ENCODE assay signal across 13 mouse cellular contexts in genomic region chr4:127354506-127355485, GRCm38 (mm10). TPM values are rescaled to one million over a fixed set of nuclear protein-coding genes. Genes with fewer than 3 reads are reported as not detected.
DNase-seq lines count a peak whose midpoint lies in the region; ATAC-seq and TF ChIP-seq lines count a peak whose summit lies in the region.
"Had no signal": no experiment of that assay in that cellular context is flagged by ENCODE, and none has a peak within 500 bp of the region (broad histone marks: within the 10 kb centered on the region; RNA-seq: fewer than 3 reads in every experiment).

No protein-coding gene starts in this region.

- H3K4me2 ChIP-seq in heart, postnatal 0 days (ENCODE audit: low read depth, low read length) = no peak overlapping the region
- no peak overlapping the region for H3K4me2 ChIP-seq in stomach, postnatal 0 days (replicated peaks; ENCODE audit: low read depth)
- no peak overlapping the region for H3K4me2 ChIP-seq in midbrain, embryonic 13.5 days (replicated peaks)
- H3K4me2 ChIP-seq: embryonic facial prominence, embryonic 15.5 days; limb, embryonic 15.5 days had no signal

- no peak overlapping the region for H3K27ac ChIP-seq in heart, postnatal 0 days (ENCODE audit: low read depth)
- H3K27ac ChIP-seq in stomach, postnatal 0 days (replicated peaks) = no peak overlapping the region
- no peak overlapping the region for H3K27ac ChIP-seq in midbrain, embryonic 13.5 days
- H3K27ac ChIP-seq: embryonic facial prominence, embryonic 15.5 days; limb, embryonic 15.5 days had no signal

- H3K9ac ChIP-seq in heart, postnatal 0 days (replicated peaks; ENCODE audit: low read depth, low read length) = no peak overlapping the region
- no peak overlapping the region for H3K9ac ChIP-seq in stomach, postnatal 0 days (ENCODE audit: low read length)
- H3K9ac ChIP-seq in midbrain, embryonic 13.5 days (replicated peaks) = no peak overlapping the region
- H3K9ac ChIP-seq: embryonic facial prominence, embryonic 15.5 days; limb, embryonic 15.5 days had no signal

- H3K9me3 ChIP-seq in heart, postnatal 0 days (replicated peaks; ENCODE audit: control insufficient read depth, low read length) = no peaks in the 10 kb centered on the region
- no peaks in the 10 kb centered on the region for H3K9me3 ChIP-seq in stomach, postnatal 0 days (ENCODE audit: control insufficient read depth, low read length)
- no peaks in the 10 kb centered on the region for H3K9me3 ChIP-seq in midbrain, embryonic 13.5 days
- H3K9me3 ChIP-seq: embryonic facial prominence, embryonic 15.5 days; limb, embryonic 15.5 days had no signal

- WGBS in heart, postnatal 0 days = 50% methylated on average over 15 of the region's 15 CpGs
- WGBS in stomach, postnatal 0 days = 34% methylated on average over 15 of the region's 15 CpGs
- 83% methylated on average over 15 of the region's 15 CpGs for WGBS in midbrain, embryonic 13.5 days

- TF ChIP-seq EP300 in heart, postnatal 0 days (IDR thresholded peaks at IDR 0.05; ENCODE audit: low read depth) = no peak
- TF ChIP-seq EP300 in stomach, postnatal 0 days (optimal IDR thresholded peaks at IDR 0.05) = no peak

- H3K27me3 ChIP-seq in heart, postnatal 0 days (ENCODE audit: control insufficient read depth, insufficient read depth, low read length) = peaks cover 4% of the 10 kb centered on the region
- H3K27me3 ChIP-seq in stomach, postnatal 0 days (ENCODE audit: control insufficient read depth, insufficient read depth, low read length) = no peaks in the 10 kb centered on the region
- H3K27me3 ChIP-seq in midbrain, embryonic 13.5 days = 0 out of 2 replicates have a peak, but pooled peaks cover 4% of the 10 kb centered on the region
- H3K27me3 ChIP-seq: embryonic facial prominence, embryonic 15.5 days had no signal

- no peak overlapping the region for H3K4me3 ChIP-seq in heart, postnatal 0 days (ENCODE audit: low read depth, low read length)
- no peak overlapping the region for H3K4me3 ChIP-seq in stomach, postnatal 0 days (ENCODE audit: low read depth, low read length)
- no peak overlapping the region for H3K4me3 ChIP-seq in midbrain, embryonic 13.5 days (replicated peaks)
- H3K4me3 ChIP-seq: embryonic facial prominence, embryonic 15.5 days; limb, embryonic 15.5 days had no signal

- ATAC-seq in heart, postnatal 0 days (ENCODE audit: insufficient read depth, low read depth) = peak; percentile 35; the same call in 1 of the 2 replicates
- peak; percentile 49 for ATAC-seq in stomach, postnatal 0 days (ENCODE audit: low FRiP score, low TSS enrichment)
- no peak for ATAC-seq in midbrain, embryonic 13.5 days

- DNase-seq in heart, adult 18-20 months = peak; percentile 9 to 24
- DNase-seq in heart, adult 11 months = no peak
- peak; percentile 40 for DNase-seq in retina, postnatal 1 day
- no peak for DNase-seq in retina, embryonic 14.5 days (ENCODE audit: low spot score)
- DNase-seq in heart, postnatal 0 days (ENCODE audit: low spot score) = peak; percentile 7
- DNase-seq in stomach, postnatal 0 days (ENCODE audit: low spot score) = no peak
- DNase-seq in cerebellum, adult 11-12 months = no peak
- DNase-seq: cerebellum, adult 9-10 months; gastrocnemius, postnatal 14 days had no signal

- no peaks in the 10 kb centered on the region for H3K36me3 ChIP-seq in heart, postnatal 0 days (replicated peaks; ENCODE audit: control insufficient read depth, insufficient read depth, low read length)
- H3K36me3 ChIP-seq in stomach, postnatal 0 days (ENCODE audit: control insufficient read depth, insufficient read depth, low read length) = no peaks in the 10 kb centered on the region
- H3K36me3 ChIP-seq in midbrain, embryonic 13.5 days = no peaks in the 10 kb centered on the region
- H3K36me3 ChIP-seq: embryonic facial prominence, embryonic 15.5 days; limb, embryonic 15.5 days had no signal

- no peak for TF ChIP-seq CTCF in heart, postnatal 0 days (IDR thresholded peaks at IDR 0.05; ENCODE audit: low read depth)
- no peak for TF ChIP-seq CTCF in stomach, postnatal 0 days (IDR thresholded peaks at IDR 0.05; ENCODE audit: low read depth)

- H3K4me1 ChIP-seq in heart, postnatal 0 days (ENCODE audit: control insufficient read depth, insufficient read depth) = no peaks in the 10 kb centered on the region
- H3K4me1 ChIP-seq in stomach, postnatal 0 days (replicated peaks; ENCODE audit: control insufficient read depth, insufficient read depth) = no peaks in the 10 kb centered on the region
- peaks cover 20% of the 10 kb centered on the region for H3K4me1 ChIP-seq in midbrain, embryonic 13.5 days (replicated peaks)

RNA-seq across cellular contexts. Expression of gene Gjb4, which starts 0.9 kb away (rescaled TPM):
- not detected for total RNA-seq in heart, adult 18-20 months (2021)
- not detected in 2 replicates for total RNA-seq in heart, postnatal 0 days (2014; rRNA removed; ENCODE audit: low replicate concordance)
- not detected in 2 replicates for polyA plus RNA-seq in heart, postnatal 0 days (2015; fragmentation: Nextera tagmentation; extraction: Ambion mirVana)
- 1.7 and 2.0 TPM in 2 replicates for polyA plus RNA-seq in stomach, postnatal 0 days (2015; fragmentation: Nextera tagmentation; extraction: Ambion mirVana)
- polyA plus RNA-seq in midbrain, embryonic 13.5 days (2015; fragmentation: Nextera tagmentation; extraction: Ambion mirVana) = 0.11 TPM in 1 of 2 replicates, not detected in the other
- total RNA-seq: gastrocnemius, postnatal 14 days had no signal
- polyA plus RNA-seq: neural tube, embryonic 14.5 days had no signal

RNA-seq across cellular contexts. Expression of gene Gjb5, which starts 3.2 kb away (rescaled TPM):
- under 1 TPM; 0.40 to 0.49 TPM for total RNA-seq in heart, adult 18-20 months (2021)
- total RNA-seq in heart, postnatal 0 days (2014; rRNA removed; ENCODE audit: low replicate concordance) = 1.7 and 2.7 TPM in 2 replicates
- 0.51 and 0.63 TPM in 2 replicates for polyA plus RNA-seq in heart, postnatal 0 days (2015; fragmentation: Nextera tagmentation; extraction: Ambion mirVana)
- 3.3 and 3.8 TPM in 2 replicates for polyA plus RNA-seq in stomach, postnatal 0 days (2015; fragmentation: Nextera tagmentation; extraction: Ambion mirVana)
- polyA plus RNA-seq in midbrain, embryonic 13.5 days (2015; fragmentation: Nextera tagmentation; extraction: Ambion mirVana) = 0.09 TPM in 1 of 2 replicates, not detected in the other
- polyA plus RNA-seq: neural tube, embryonic 14.5 days had no signal

RNA-seq across cellular contexts. Expression of gene Gjb3, which starts 24.2 kb away (rescaled TPM):
- under 1 TPM; 0.15 to 0.23 TPM for total RNA-seq in heart, adult 18-20 months (2021)
- total RNA-seq in heart, postnatal 0 days (2014; rRNA removed; ENCODE audit: low replicate concordance) = not detected in 2 replicates
- 0.16 and 0.18 TPM in 2 replicates for polyA plus RNA-seq in heart, postnatal 0 days (2015; fragmentation: Nextera tagmentation; extraction: Ambion mirVana)
- polyA plus RNA-seq in stomach, postnatal 0 days (2015; fragmentation: Nextera tagmentation; extraction: Ambion mirVana) = 15.1 and 15.5 TPM in 2 replicates
- polyA plus RNA-seq in midbrain, embryonic 13.5 days (2015; fragmentation: Nextera tagmentation; extraction: Ambion mirVana) = 0.22 and 0.32 TPM in 2 replicates
- total RNA-seq: gastrocnemius, postnatal 14 days had no signal

RNA-seq across cellular contexts. Expression of gene Gja4, which starts 41.0 kb away (rescaled TPM):
- total RNA-seq in heart, adult 18-20 months (2021) = 1 to 10 TPM; 7.2 to 7.8 TPM
- total RNA-seq in heart, postnatal 0 days (2014; rRNA removed; ENCODE audit: low replicate concordance) = 38.4 and 45.0 TPM in 2 replicates
- polyA plus RNA-seq in heart, postnatal 0 days (2015; fragmentation: Nextera tagmentation; extraction: Ambion mirVana) = 20.7 and 23.4 TPM in 2 replicates
- polyA plus RNA-seq in stomach, postnatal 0 days (2015; fragmentation: Nextera tagmentation; extraction: Ambion mirVana) = 7.3 and 8.0 TPM in 2 replicates
- polyA plus RNA-seq in midbrain, embryonic 13.5 days (2015; fragmentation: Nextera tagmentation; extraction: Ambion mirVana) = 17.8 and 17.9 TPM in 2 replicates

Comparison
In these comparisons a context has a peak if more than half of its experiments do, and no peak if none do; other contexts are left out.
1. DNase-seq: peak in heart, adult 18-20 months (2 of 2), retina, postnatal 1 day (single experiment) and heart, postnatal 0 days (single experiment); none in heart, adult 11 months (single experiment), retina, embryonic 14.5 days (single experiment), stomach, postnatal 0 days (single experiment) and cerebellum, adult 11-12 months (single experiment).
2. RNA of gene Gjb3, which starts 24.2 kb away (polyA plus RNA-seq): 15.1 to 15.5 TPM in stomach, postnatal 0 days; 0.22 to 0.32 TPM in midbrain, embryonic 13.5 days and 0.16 to 0.18 TPM in heart, postnatal 0 days; every median in the first group is over 10 times any median in the second.